Mouse (Mus musculus) 3T3-L1 (cell line): ENCODE data around the gene Rybp.

ENCODE experiments used
- DNase-seq: peaks from one replicate; pipeline ENCODE4 v3.0.0-alpha.2; 2015; ENCODE audit warnings: low read depth, low spot score

Rybp gene

GRCm38 (mm10) chr6:100288016-100288729 is 888 bp upstream of the Rybp start:
- DNase-seq: peak; percentile 36

- DNase-seq: peak; percentile 49
Observed at GRCm38 (mm10) chr6:100286573-100287333, 532 bp downstream of the Rybp start.

- peak; percentile 17 for DNase-seq
Observed at GRCm38 (mm10) chr6:100285985-100286572, 1.2 kb downstream of the Rybp start.

GRCm38 (mm10) chr6:100278841-100279240 is 8.4 kb downstream of the Rybp start:
- DNase-seq: no peak

- DNase-seq: no peak
Observed at GRCm38 (mm10) chr6:100276344-100276743, 10.9 kb downstream of the Rybp start.

- DNase-seq: no peak
Observed at GRCm38 (mm10) chr6:100275643-100276042, 11.6 kb downstream of the Rybp start.

GRCm38 (mm10) chr6:100273556-100273955 is 13.7 kb downstream of the Rybp start:
- no peak for DNase-seq

GRCm38 (mm10) chr6:100271992-100272391 is 15.3 kb downstream of the Rybp start:
- DNase-seq: no peak

- DNase-seq: no peak
Observed at GRCm38 (mm10) chr6:100270765-100271164, 16.5 kb downstream of the Rybp start.

- peak; percentile 73 for DNase-seq
Observed at GRCm38 (mm10) chr6:100259607-100260006, 27.7 kb downstream of the Rybp start.

- DNase-seq: no peak
Observed at GRCm38 (mm10) chr6:100258278-100258677, 29.0 kb downstream of the Rybp start.

GRCm38 (mm10) chr6:100255411-100255810 is 31.9 kb downstream of the Rybp start:
- DNase-seq: no peak

- DNase-seq: no peak
Observed at GRCm38 (mm10) chr6:100254671-100255070, 32.6 kb downstream of the Rybp start.

- DNase-seq: no peak
Observed at GRCm38 (mm10) chr6:100244474-100244873, 42.8 kb downstream of the Rybp start.

GRCm38 (mm10) chr6:100235036-100235435 is 52.2 kb downstream of the Rybp start:
- DNase-seq: no peak

- DNase-seq: peak; percentile 23
Observed at GRCm38 (mm10) chr6:100233522-100233921, 53.8 kb downstream of the Rybp start.

- no peak for DNase-seq
Observed at GRCm38 (mm10) chr6:100233061-100233460, 54.2 kb downstream of the Rybp start.

GRCm38 (mm10) chr6:100226204-100226603 is 61.1 kb downstream of the Rybp start:
- peak; percentile 18 for DNase-seq

- DNase-seq: no peak
Observed at GRCm38 (mm10) chr6:100223932-100224331, 63.4 kb downstream of the Rybp start.

- no peak for DNase-seq
Observed at GRCm38 (mm10) chr6:100223435-100223834, 63.9 kb downstream of the Rybp start.

GRCm38 (mm10) chr6:100222927-100223326 is 64.4 kb downstream of the Rybp start:
- DNase-seq: no peak

- DNase-seq: peak; percentile 20
Observed at GRCm38 (mm10) chr6:100221803-100222202, 65.5 kb downstream of the Rybp start.
